Mouse (Mus musculus): ENCODE results near the gene Cadps.

- TF ChIP-seq POLR2A (IDR thresholded peaks at IDR 0.05; ENCODE audit: insufficient read depth, low read depth, low read length): no peak
- TF ChIP-seq CTCF (IDR thresholded peaks at IDR 0.05; ENCODE audit: insufficient read depth, low read depth, low read length): no peak
Observed at GRCm38 (mm10) chr14:12574336-12574735, 248.5 kb downstream of the Cadps start.

All from olfactory bulb, adult 2 months (tissue).